Mouse (Mus musculus): Measurements from ENCODE around the gene Faap100. TPM values are rescaled to one million over a fixed set of nuclear protein-coding genes. Genes with fewer than 3 reads are reported as not detected.

Gene Faap100
- polyA plus RNA-seq, 1 experiment from 2014 or later: 33.8 TPM

DNA sequence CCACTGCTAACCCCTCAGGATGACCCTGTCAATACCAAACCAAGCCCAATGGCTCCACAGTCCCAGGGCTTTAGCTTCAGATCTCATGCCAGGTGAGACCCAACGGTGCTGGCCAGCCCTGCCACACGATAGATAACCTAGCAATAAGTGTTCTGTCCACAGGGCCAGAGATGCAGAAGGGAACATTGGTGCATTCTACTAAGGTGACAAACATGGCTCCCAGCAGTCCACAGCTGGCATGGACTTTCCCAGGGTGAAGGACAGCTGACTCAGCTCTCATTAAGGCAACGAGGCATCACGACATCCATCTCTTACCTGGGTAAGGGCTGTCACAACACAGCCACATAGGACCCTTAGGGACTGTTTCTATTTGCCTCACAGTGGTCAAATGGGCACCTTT is 2.6 kb upstream of the Faap100 start:
- no peak overlapping the region for H3K9ac ChIP-seq (ENCODE audit: low read length)
- H3K4me3 ChIP-seq (ENCODE audit: low read depth, low read length): no peak overlapping the region
- no peak for ATAC-seq (replicated peaks; ENCODE audit: low FRiP score)
- H3K27me3 ChIP-seq (ENCODE audit: control insufficient read depth, insufficient read depth, low read length): no peaks in the 10 kb centered on the region
- H3K4me2 ChIP-seq (ENCODE audit: low read depth, low read length, severe bottlenecking): no peak overlapping the region
- WGBS: 94% methylated on average over 4 of the region's 4 CpGs
- no peak overlapping the region for H3K27ac ChIP-seq (ENCODE audit: low read depth, low read length)
- H3K4me1 ChIP-seq (replicated peaks; ENCODE audit: control insufficient read depth, insufficient read depth, low read length): peaks cover 11% of the 10 kb centered on the region
- peak; percentile 49 for DNase-seq (ENCODE audit: low spot score)
- no peaks in the 10 kb centered on the region for H3K9me3 ChIP-seq (ENCODE audit: control insufficient read depth, low read length)
- peaks cover 11% of the 10 kb centered on the region for H3K36me3 ChIP-seq (ENCODE audit: control insufficient read depth, insufficient read depth, low read length)

DNA sequence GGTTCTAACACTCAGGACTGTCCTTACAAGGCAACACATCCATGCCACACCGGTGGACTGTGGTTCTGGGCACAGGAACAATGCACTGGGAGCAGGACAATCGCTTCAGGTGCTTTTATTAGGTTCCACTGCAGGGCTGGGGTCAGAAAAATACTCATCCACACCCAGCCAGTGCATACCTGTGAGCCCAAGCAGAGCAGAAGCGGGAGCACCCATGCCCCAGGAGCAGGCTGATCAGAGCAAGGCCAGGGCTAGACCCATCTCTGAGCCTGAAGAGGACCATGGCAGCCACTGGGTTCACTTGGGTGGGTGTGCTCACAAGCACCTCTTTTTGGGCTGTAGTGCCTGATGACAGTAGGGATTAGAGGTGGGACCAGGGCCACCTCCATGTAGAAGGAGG is 1.7 kb upstream of the Faap100 start:
- H3K27me3 ChIP-seq (ENCODE audit: control insufficient read depth, insufficient read depth, low read length): no peaks in the 10 kb centered on the region
- peaks cover 12% of the 10 kb centered on the region for H3K36me3 ChIP-seq (ENCODE audit: control insufficient read depth, insufficient read depth, low read length)

DNA sequence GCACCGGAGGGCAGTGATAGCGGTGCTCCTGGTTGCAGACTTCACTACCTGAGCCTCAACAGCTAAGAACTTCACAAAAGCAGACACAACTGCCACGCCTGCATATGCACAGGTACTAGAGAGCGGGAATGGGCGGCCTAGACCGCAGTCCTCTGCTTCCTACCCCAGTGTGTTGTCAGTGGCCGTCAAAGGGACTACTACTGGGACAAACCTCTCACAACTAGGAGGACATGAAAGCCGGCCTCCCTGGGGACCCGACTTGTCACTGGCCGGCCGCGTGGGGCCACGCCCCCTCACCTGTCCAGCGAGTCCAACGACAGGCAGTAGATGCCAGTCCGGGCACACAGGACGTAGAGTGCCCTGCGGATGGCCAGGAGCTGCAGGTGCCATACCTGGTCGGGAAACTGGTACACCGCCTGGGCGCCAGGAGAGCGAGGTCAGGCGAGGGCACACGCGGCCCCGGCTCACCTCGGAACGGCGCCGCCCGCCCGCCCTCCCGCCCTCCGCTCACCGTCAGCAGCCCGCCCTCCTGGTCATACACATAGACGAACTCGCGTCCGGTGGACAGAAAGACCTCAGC is 443 bp downstream of the Faap100 start:
- WGBS: 3% methylated on average over 40 of the region's 40 CpGs
- Histone ChIP-seq H3K27me3 (ENCODE audit: control insufficient read depth, insufficient read depth, low read length) (no peaks in the 10 kb centered on the region), H3K27ac (ENCODE audit: low read depth, low read length) (no peak overlapping the region), H3K4me3 (ENCODE audit: low read depth, low read length) (peak overlapping the region; percentile 81), H3K9ac (ENCODE audit: low read length) (peak overlapping the region; percentile 72), H3K4me1 (replicated peaks; ENCODE audit: control insufficient read depth, insufficient read depth, low read length) (peaks cover 11% of the 10 kb centered on the region), H3K36me3 (ENCODE audit: control insufficient read depth, insufficient read depth, low read length) (peaks cover 10% of the 10 kb centered on the region), H3K4me2 (ENCODE audit: low read depth, low read length, severe bottlenecking) (peak overlapping the region; percentile 99), H3K9me3 (ENCODE audit: control insufficient read depth, low read length) (no peaks in the 10 kb centered on the region)
- peak; percentile 34 for ATAC-seq (replicated peaks; ENCODE audit: low FRiP score)
- peak; percentile 71 for DNase-seq (ENCODE audit: low spot score)

More for the DNA sequence above, 1.7 kb upstream of the Faap100 start:
- no peak overlapping the region for H3K9ac ChIP-seq (ENCODE audit: low read length)
- H3K4me3 ChIP-seq (ENCODE audit: low read depth, low read length): no peak overlapping the region
- no peak overlapping the region for H3K4me2 ChIP-seq (ENCODE audit: low read depth, low read length, severe bottlenecking)
- WGBS: 92% methylated on average over 3 of the region's 3 CpGs
- peak; percentile 47 for DNase-seq (ENCODE audit: low spot score)
- ATAC-seq (replicated peaks; ENCODE audit: low FRiP score): no peak
- H3K4me1 ChIP-seq (replicated peaks; ENCODE audit: control insufficient read depth, insufficient read depth, low read length): peaks cover 11% of the 10 kb centered on the region
- no peak overlapping the region for H3K27ac ChIP-seq (ENCODE audit: low read depth, low read length)
- no peaks in the 10 kb centered on the region for H3K9me3 ChIP-seq (ENCODE audit: control insufficient read depth, low read length)

GRCm38 (mm10) chr11:120377337-120377736 is 1.2 kb downstream of the Faap100 start:
- Histone ChIP-seq H3K4me1 (replicated peaks; ENCODE audit: control insufficient read depth, insufficient read depth, low read length) (peaks cover 11% of the 10 kb centered on the region), H3K27ac (ENCODE audit: low read depth, low read length) (no peak overlapping the region), H3K4me3 (ENCODE audit: low read depth, low read length) (peak overlapping the region; percentile 81; the same call in 1 of the 2 replicates), H3K27me3 (ENCODE audit: control insufficient read depth, insufficient read depth, low read length) (no peaks in the 10 kb centered on the region), H3K4me2 (ENCODE audit: low read depth, low read length, severe bottlenecking) (peak overlapping the region; percentile 99; the same call in 1 of the 2 replicates), H3K9me3 (ENCODE audit: control insufficient read depth, low read length) (no peaks in the 10 kb centered on the region), H3K9ac (ENCODE audit: low read length) (peak overlapping the region; percentile 35), H3K36me3 (ENCODE audit: control insufficient read depth, insufficient read depth, low read length) (peaks cover 10% of the 10 kb centered on the region)
- WGBS: 80% methylated on average over 10 of the region's 10 CpGs
- ATAC-seq (replicated peaks; ENCODE audit: low FRiP score) (no peak), DNase-seq (ENCODE audit: low spot score) (peak; percentile 54)

DNA sequence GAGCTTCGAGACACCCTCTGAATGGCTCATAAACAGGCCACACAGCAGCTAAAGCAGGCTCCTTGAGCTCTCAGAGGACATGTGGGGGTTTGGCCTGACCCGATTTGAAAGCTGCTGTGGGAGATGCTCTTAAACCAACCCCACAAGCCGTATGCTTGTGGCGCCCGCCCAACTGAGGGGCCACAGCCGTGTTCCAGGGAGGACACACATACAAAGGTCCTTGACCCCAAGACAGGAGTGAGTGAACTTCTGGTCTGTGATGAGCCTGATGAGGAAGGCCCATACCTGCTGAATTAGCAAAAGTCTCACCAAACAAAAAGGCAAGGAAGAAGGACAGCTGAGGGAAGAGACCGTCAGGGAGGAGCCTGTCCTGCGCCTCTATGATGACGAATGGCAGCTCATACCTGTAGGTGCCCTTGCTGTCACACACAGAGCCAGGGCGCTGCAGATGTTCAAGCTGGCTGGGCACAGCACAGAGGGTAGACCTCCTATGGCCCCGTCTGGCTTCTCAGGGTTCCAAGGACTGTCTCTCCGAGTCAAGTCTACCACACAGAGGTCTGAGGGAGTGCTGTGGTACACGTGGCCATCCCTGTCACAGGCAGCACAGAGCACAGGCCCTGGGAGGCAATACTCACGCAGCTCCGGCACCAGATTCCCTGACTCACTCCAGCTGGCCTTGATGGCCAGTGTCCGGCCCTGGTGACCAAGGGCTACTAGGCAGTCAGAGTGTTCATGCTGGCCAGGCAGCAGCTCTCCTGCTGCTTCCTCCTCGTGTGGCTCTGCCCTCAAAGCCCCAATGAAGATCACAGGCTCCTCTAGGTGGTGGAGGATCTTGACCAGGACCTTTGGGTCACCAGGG is 2.0 kb downstream of the Faap100 start:
- H3K4me2 ChIP-seq (ENCODE audit: low read depth, low read length, severe bottlenecking): no peak overlapping the region
- H3K4me1 ChIP-seq (replicated peaks; ENCODE audit: control insufficient read depth, insufficient read depth, low read length): peaks cover 11% of the 10 kb centered on the region
- H3K9me3 ChIP-seq (ENCODE audit: control insufficient read depth, low read length): no peaks in the 10 kb centered on the region
- ATAC-seq (replicated peaks; ENCODE audit: low FRiP score): no peak
- H3K27me3 ChIP-seq (ENCODE audit: control insufficient read depth, insufficient read depth, low read length): no peaks in the 10 kb centered on the region
- H3K36me3 ChIP-seq (ENCODE audit: control insufficient read depth, insufficient read depth, low read length): peaks cover 9% of the 10 kb centered on the region
- DNase-seq (ENCODE audit: low spot score): no peak
- H3K9ac ChIP-seq (ENCODE audit: low read length): no peak overlapping the region
- 90% methylated on average over 17 of the region's 17 CpGs for whole genome bisulfite sequencing
- no peak overlapping the region for H3K4me3 ChIP-seq (ENCODE audit: low read depth, low read length)
- H3K27ac ChIP-seq (ENCODE audit: low read depth, low read length): no peak overlapping the region

GRCm38 (mm10) chr11:120375324-120375723 is 3.2 kb downstream of the Faap100 start:
- no peak overlapping the region for H3K27ac ChIP-seq (ENCODE audit: low read depth, low read length)
- H3K4me3 ChIP-seq (ENCODE audit: low read depth, low read length): no peak overlapping the region
- no peak overlapping the region for H3K9ac ChIP-seq (ENCODE audit: low read length)
- peaks cover 5% of the 10 kb centered on the region for H3K36me3 ChIP-seq (ENCODE audit: control insufficient read depth, insufficient read depth, low read length)
- H3K9me3 ChIP-seq (ENCODE audit: control insufficient read depth, low read length): no peaks in the 10 kb centered on the region
- H3K4me2 ChIP-seq (ENCODE audit: low read depth, low read length, severe bottlenecking): no peak overlapping the region
- ATAC-seq (replicated peaks; ENCODE audit: low FRiP score): no peak
- H3K27me3 ChIP-seq (ENCODE audit: control insufficient read depth, insufficient read depth, low read length): no peaks in the 10 kb centered on the region
- no peak for DNase-seq (ENCODE audit: low spot score)
- H3K4me1 ChIP-seq (replicated peaks; ENCODE audit: control insufficient read depth, insufficient read depth, low read length): peaks cover 11% of the 10 kb centered on the region
- 94% methylated on average over 10 of the region's 10 CpGs for WGBS

DNA sequence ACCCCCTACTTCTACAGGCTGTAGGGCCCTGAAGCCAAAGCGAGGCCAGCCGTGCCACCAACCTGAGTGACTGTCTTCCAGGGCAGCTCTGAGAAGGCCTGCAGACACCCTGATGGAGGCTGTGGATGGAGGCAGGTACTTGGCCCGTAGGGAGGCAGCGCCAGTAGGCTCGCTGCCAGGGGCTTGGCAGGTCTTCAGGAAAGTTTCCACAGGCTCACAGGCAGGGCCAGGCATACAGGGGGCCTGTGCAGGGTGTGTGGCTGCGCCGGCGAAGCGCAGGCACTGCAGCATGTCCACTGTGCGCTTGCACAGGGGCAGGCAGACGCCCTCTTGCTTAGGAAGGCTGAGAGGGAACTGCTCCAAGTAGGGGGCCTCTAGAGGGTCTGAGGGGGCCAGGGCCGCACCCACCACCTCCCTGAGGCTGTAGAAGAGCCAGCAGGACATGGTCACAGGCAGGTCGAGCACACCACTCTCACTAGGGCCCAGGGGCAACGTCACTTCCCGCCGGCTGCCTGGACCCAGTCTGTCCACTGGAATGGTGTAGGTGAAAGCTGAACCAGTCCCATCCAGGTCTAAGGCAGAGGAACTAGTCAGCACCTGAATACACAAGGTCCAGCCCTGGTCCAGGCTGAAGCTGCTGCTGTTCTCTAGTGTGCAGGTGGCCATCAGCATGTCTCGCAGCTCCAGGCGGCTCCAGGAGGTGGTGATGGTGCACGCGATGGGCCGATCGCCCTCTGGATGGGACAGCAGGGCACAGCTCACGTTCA is 4.6 kb downstream of the Faap100 start:
- Histone ChIP-seq H3K4me2 (ENCODE audit: low read depth, low read length, severe bottlenecking) (no peak overlapping the region), H3K9ac (ENCODE audit: low read length) (no peak overlapping the region), H3K27me3 (ENCODE audit: control insufficient read depth, insufficient read depth, low read length) (no peaks in the 10 kb centered on the region), H3K4me3 (ENCODE audit: low read depth, low read length) (no peak overlapping the region), H3K9me3 (ENCODE audit: control insufficient read depth, low read length) (no peaks in the 10 kb centered on the region), H3K36me3 (ENCODE audit: control insufficient read depth, insufficient read depth, low read length) (peaks cover 5% of the 10 kb centered on the region), H3K4me1 (replicated peaks; ENCODE audit: control insufficient read depth, insufficient read depth, low read length) (peaks cover 9% of the 10 kb centered on the region), H3K27ac (ENCODE audit: low read depth, low read length) (no peak overlapping the region)
- ATAC-seq (replicated peaks; ENCODE audit: low FRiP score): no peak
- 94% methylated on average over 23 of the region's 23 CpGs for WGBS
- DNase-seq (ENCODE audit: low spot score): no peak

DNA sequence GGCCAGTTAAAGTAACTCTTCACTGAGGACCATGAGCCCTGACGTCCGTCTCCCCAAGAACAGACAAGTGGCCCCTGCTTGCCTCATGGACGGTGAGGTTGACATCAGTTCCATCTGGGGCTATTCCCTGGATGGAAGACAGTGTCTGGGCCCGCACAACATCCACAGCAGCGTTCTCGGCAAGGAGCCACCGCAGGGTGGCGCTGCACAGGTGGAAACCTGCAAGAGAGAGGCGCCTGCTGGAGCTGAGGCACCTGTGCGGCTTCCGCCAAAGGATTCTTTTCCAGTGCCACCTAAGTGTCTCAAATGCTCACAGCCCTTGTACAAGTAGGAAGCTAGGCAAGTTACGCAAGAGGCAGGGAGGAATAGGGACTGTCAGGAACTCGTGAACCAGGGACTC is 5.5 kb downstream of the Faap100 start:
- no peak for DNase-seq (ENCODE audit: low spot score)
- 61% methylated on average over 13 of the region's 13 CpGs for WGBS

More for the DNA sequence above, 5.5 kb downstream of the Faap100 start:
- Histone ChIP-seq H3K27me3 (ENCODE audit: control insufficient read depth, insufficient read depth, low read length) (no peaks in the 10 kb centered on the region), H3K27ac (ENCODE audit: low read depth, low read length) (no peak overlapping the region), H3K9me3 (ENCODE audit: control insufficient read depth, low read length) (no peaks in the 10 kb centered on the region), H3K36me3 (ENCODE audit: control insufficient read depth, insufficient read depth, low read length) (peaks cover 5% of the 10 kb centered on the region), H3K4me1 (replicated peaks; ENCODE audit: control insufficient read depth, insufficient read depth, low read length) (peaks cover 9% of the 10 kb centered on the region), H3K4me2 (ENCODE audit: low read depth, low read length, severe bottlenecking) (no peak overlapping the region), H3K4me3 (ENCODE audit: low read depth, low read length) (no peak overlapping the region), H3K9ac (ENCODE audit: low read length) (no peak overlapping the region)
- ATAC-seq (replicated peaks; ENCODE audit: low FRiP score): no peak
